Mouse (Mus musculus) urinary bladder, adult 2 months (tissue): Measurements from ENCODE around the gene Syt3. TPM values are rescaled to one million over a fixed set of nuclear protein-coding genes. Genes with fewer than 3 reads are reported as not detected.

ENCODE experiments used
- DNase-seq: peaks from one replicate; pipeline ENCODE4 v3.0.0; 2022; ENCODE audit warnings: low spot score
- polyA plus RNA-seq: library from polyadenylated mRNA; depleted of rRNA; stranded (reverse); fragments of >200 nt; gene quantifications from 2 replicates; pipeline ENCODE4 v1.2.3, GENCODE M21; 2012; rRNA removed

Gene Syt3
- polyA plus RNA-seq, 1 experiment = 4.1 TPM

GRCm38 (mm10) chr7:44446070-44446855, 62.4 kb downstream of the Syt3 start:
- DNase-seq = no peak

Other genes starting within 250 kb of the Syt3 start
- gene Klk1b16, start 247.3 kb upstream of the Syt3 start, polyA plus RNA-seq = not detected in 2 replicates
- gene Klk1b24, start 195.9 kb upstream of the Syt3 start, polyA plus RNA-seq = not detected in 2 replicates
- not detected in 2 replicates for gene Klk1b3, start 185.9 kb upstream of the Syt3 start, polyA plus RNA-seq
- gene Klk1b4, start 176.7 kb upstream of the Syt3 start, polyA plus RNA-seq = not detected in 2 replicates
- not detected in 2 replicates for gene Klk1b5, start 168.2 kb upstream of the Syt3 start, polyA plus RNA-seq
- gene Klk1, start 158.7 kb upstream of the Syt3 start, polyA plus RNA-seq = 0.17 and 0.40 TPM in 2 replicates
- gene Gm36864, start 147.9 kb upstream of the Syt3 start, polyA plus RNA-seq = not detected in 2 replicates
- gene 1700028J19Rik, start 137.4 kb upstream of the Syt3 start, polyA plus RNA-seq = 0.71 and 1.1 TPM in 2 replicates
- 100 and 125 TPM in 2 replicates for gene 2410002F23Rik, start 137.4 kb upstream of the Syt3 start, polyA plus RNA-seq
- gene Acp4, start 126.7 kb upstream of the Syt3 start, polyA plus RNA-seq = not detected in 2 replicates
- gene Gm15517, start 122.7 kb upstream of the Syt3 start, polyA plus RNA-seq = 0.65 TPM in 1 of 2 replicates, not detected in the other
- gene Clec11a, start 77.2 kb upstream of the Syt3 start, polyA plus RNA-seq = 17.2 and 19.7 TPM in 2 replicates
- gene Shank1, start 73.8 kb upstream of the Syt3 start, polyA plus RNA-seq = 0.85 and 1.9 TPM in 2 replicates
- 1.4 and 1.5 TPM in 2 replicates for gene 1700008O03Rik, start 1.7 kb downstream of the Syt3 start, polyA plus RNA-seq
- gene Lrrc4b, start 44.9 kb downstream of the Syt3 start, polyA plus RNA-seq = 1.7 and 2.3 TPM in 2 replicates
- gene Aspdh, start 81.3 kb downstream of the Syt3 start, polyA plus RNA-seq = 0.10 and 0.22 TPM in 2 replicates
- gene Josd2, start 83.9 kb downstream of the Syt3 start, polyA plus RNA-seq = 85.0 and 110 TPM in 2 replicates
- gene Emc10, start 112.4 kb downstream of the Syt3 start, polyA plus RNA-seq = 127 TPM in 2 replicates
- gene Fam71e1, start 112.5 kb downstream of the Syt3 start, polyA plus RNA-seq = 10.0 and 12.5 TPM in 2 replicates
- 0.63 and 0.69 TPM in 2 replicates for gene Mybpc2, start 140.6 kb downstream of the Syt3 start, polyA plus RNA-seq
- 0.38 and 0.41 TPM in 2 replicates for gene Spib, start 148.0 kb downstream of the Syt3 start, polyA plus RNA-seq
- gene Pold1, start 164.7 kb downstream of the Syt3 start, polyA plus RNA-seq = 15.8 and 19.7 TPM in 2 replicates
- gene Nr1h2, start 169.8 kb downstream of the Syt3 start, polyA plus RNA-seq = 89.0 and 106 TPM in 2 replicates
- 5.3 TPM in 2 replicates for gene Napsa, start 188.3 kb downstream of the Syt3 start, polyA plus RNA-seq
- 0.43 and 1.1 TPM in 2 replicates for gene Kcnc3, start 206.6 kb downstream of the Syt3 start, polyA plus RNA-seq